Mouse (Mus musculus): ENCODE results near the gene Fbxl5.

The Fbxl5 gene

GRCm38 (mm10) chr5:43781977-43782930 is 39.2 kb downstream of the Fbxl5 start:
- peak; percentile 74 for DNase-seq (ENCODE audit: low spot score)

- peak; percentile 46 for DNase-seq (ENCODE audit: low spot score)
These were observed 39.9 kb downstream of the Fbxl5 start for GRCm38 (mm10) chr5:43781423-43781976.

- no peak for DNase-seq (ENCODE audit: low spot score)
These were observed 42.9 kb downstream of the Fbxl5 start for GRCm38 (mm10) chr5:43778583-43778982.

GRCm38 (mm10) chr5:43776993-43777392 is 44.4 kb downstream of the Fbxl5 start:
- DNase-seq (ENCODE audit: low spot score): no peak

- no peak for DNase-seq (ENCODE audit: low spot score)
These were observed 45.0 kb downstream of the Fbxl5 start for GRCm38 (mm10) chr5:43776407-43776806.

GRCm38 (mm10) chr5:43771555-43771954 is 49.9 kb downstream of the Fbxl5 start:
- no peak for DNase-seq (ENCODE audit: low spot score)

GRCm38 (mm10) chr5:43770618-43771354 is 50.7 kb downstream of the Fbxl5 start:
- no peak for DNase-seq (ENCODE audit: low spot score)

- no peak for DNase-seq (ENCODE audit: low spot score)
These were observed 72.3 kb downstream of the Fbxl5 start for GRCm38 (mm10) chr5:43749092-43749491.

GRCm38 (mm10) chr5:43748039-43748438 is 73.4 kb downstream of the Fbxl5 start:
- DNase-seq (ENCODE audit: low spot score): no peak

- DNase-seq (ENCODE audit: low spot score): no peak
These were observed 76.3 kb downstream of the Fbxl5 start for GRCm38 (mm10) chr5:43745156-43745555.

GRCm38 (mm10) chr5:43744187-43744586 is 77.3 kb downstream of the Fbxl5 start:
- no peak for DNase-seq (ENCODE audit: low spot score)

- DNase-seq (ENCODE audit: low spot score): no peak
These were observed 89.1 kb downstream of the Fbxl5 start for GRCm38 (mm10) chr5:43732381-43732780.

GRCm38 (mm10) chr5:43728375-43729165 is 92.9 kb downstream of the Fbxl5 start:
- DNase-seq (ENCODE audit: low spot score): no peak

- no peak for DNase-seq (ENCODE audit: low spot score)
These were observed 97.6 kb downstream of the Fbxl5 start for GRCm38 (mm10) chr5:43723830-43724229.

GRCm38 (mm10) chr5:43722452-43722783 is 99.0 kb downstream of the Fbxl5 start:
- no peak for DNase-seq (ENCODE audit: low spot score)

- DNase-seq (ENCODE audit: low spot score): no peak
These were observed 99.6 kb downstream of the Fbxl5 start for GRCm38 (mm10) chr5:43721538-43722451.

GRCm38 (mm10) chr5:43699240-43699639 is 122.2 kb downstream of the Fbxl5 start:
- no peak for DNase-seq (ENCODE audit: low spot score)

GRCm38 (mm10) chr5:43697133-43697532 is 124.3 kb downstream of the Fbxl5 start:
- no peak for DNase-seq (ENCODE audit: low spot score)

Measured in urinary bladder, postnatal 14 days (tissue).